Mouse (Mus musculus) intestine, embryonic 16.5 days (tissue): ENCODE measurements at regions not wholly inside any gene's neighbourhood (a gene's known extent, or its start where the extent isn't known, plus 50 kb on each side); places are given as distances from the start of the nearest gene placed in this dataset.

ENCODE experiments used
- ATAC-seq: fragments of 200-750 bp; cut with Nextera tagmentation; 2 replicates; pipeline ENCODE4 v1.8.0; 2017; ENCODE audit warnings: moderate TSS enrichment, moderate library complexity
- H3K27ac ChIP-seq: fragments of 300-500 bp; sonication (generic); 2 replicates; pipeline ENCODE4 v1.5.1; 2014; ENCODE audit warnings: mild to moderate bottlenecking, low read length
- H3K27me3 ChIP-seq: fragments of 300-500 bp; sonication (generic); replicated peaks from 2 replicates; pipeline ENCODE4 v1.6.1; 2014; ENCODE audit warnings: low read length, control low read depth, mixed read lengths; ENCODE audit not compliant: control insufficient read depth, insufficient read depth
- H3K36me3 ChIP-seq: fragments of 300-500 bp; sonication (generic); 2 replicates; pipeline ENCODE4 v1.6.1; 2014; ENCODE audit warnings: low read length, control low read depth; ENCODE audit not compliant: control insufficient read depth, insufficient read depth
- H3K4me1 ChIP-seq: fragments of 300-500 bp; sonication (generic); 2 replicates; pipeline ENCODE4 v1.6.1; 2014; ENCODE audit warnings: low read length, control low read depth, mixed read lengths; ENCODE audit not compliant: control insufficient read depth, insufficient read depth
- H3K4me2 ChIP-seq: fragments of 300-500 bp; sonication (generic); 2 replicates; pipeline ENCODE4 v1.6.1; 2014; ENCODE audit warnings: low read depth, low read length, control low read depth
- H3K4me3 ChIP-seq: fragments of 300-500 bp; sonication (generic); 2 replicates; pipeline ENCODE4 v1.5.1; 2014; ENCODE audit warnings: mild to moderate bottlenecking, low read length
- H3K9ac ChIP-seq: fragments of 300-500 bp; sonication (generic); 2 replicates; pipeline ENCODE4 v1.6.1; 2014; ENCODE audit warnings: low read depth, low read length
- H3K9me3 ChIP-seq: fragments of 300-500 bp; sonication (generic); 2 replicates; pipeline ENCODE4 v1.6.1; 2016; ENCODE audit warnings: low read length, control low read depth; ENCODE audit not compliant: control insufficient read depth
- whole genome bisulfite sequencing: fragments of 180-500 bp; shearing (Covaris S2); extraction: QIAGEN DNeasy Blood & Tissue Kit; methylation state at CpG from one replicate; pipeline ENCODE4 v1.1.7; 2014; 5-methylcytosine and 5-hydroxymethylcytosine counted together

DNA sequence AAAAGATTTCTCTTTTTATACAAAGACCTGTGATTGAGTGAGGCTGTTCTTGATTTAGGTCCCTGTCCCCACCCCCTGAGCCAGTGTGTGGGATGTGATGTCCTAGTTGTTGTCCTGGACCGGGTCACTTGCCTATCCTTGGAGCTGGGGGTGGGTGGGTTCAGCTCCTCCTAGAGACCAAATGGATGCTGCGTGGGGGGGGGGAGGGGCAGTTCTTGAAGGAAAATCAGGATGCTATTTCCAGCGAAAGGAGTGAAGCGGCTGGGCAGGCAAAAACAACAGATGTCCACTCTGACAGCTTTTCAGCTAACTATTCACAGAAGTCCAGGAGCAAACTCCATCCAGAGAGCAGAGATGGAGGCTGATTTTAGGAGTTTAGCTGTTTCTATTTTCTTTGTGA, 257.6 kb upstream of the Zfp507 start:
- 70% methylated on average over 4 of the region's 4 CpGs for WGBS
- Histone ChIP-seq H3K4me2 (no peak overlapping the region), H3K27ac (no peak overlapping the region), H3K4me3 (no peak overlapping the region), H3K27me3 (no peaks in the 10 kb centered on the region), H3K9me3 (no peaks in the 10 kb centered on the region), H3K4me1 (no peaks in the 10 kb centered on the region), H3K36me3 (no peaks in the 10 kb centered on the region), H3K9ac (no peak overlapping the region)
- no peak for ATAC-seq

DNA sequence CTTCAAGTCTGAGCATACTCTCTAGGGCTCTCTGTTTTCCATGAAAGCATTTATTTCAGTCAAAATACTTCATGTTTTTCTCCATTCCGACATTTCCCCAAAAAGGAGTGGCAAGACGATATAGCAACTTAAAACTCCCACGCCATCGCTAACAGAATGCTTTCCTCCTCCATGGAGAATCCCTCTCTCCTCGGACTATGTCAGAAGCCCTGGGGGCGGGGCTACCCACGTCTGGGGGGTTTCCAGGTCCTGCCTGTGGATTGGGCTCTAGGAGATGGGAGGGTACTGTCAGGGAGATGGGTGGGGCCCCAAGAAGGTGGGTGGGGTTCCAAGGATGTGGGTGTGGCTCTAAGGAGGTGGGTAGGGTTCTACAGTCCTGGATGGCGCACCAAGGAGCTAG, 243.2 kb upstream of the Zfp507 start:
- no peak for ATAC-seq
- Histone ChIP-seq H3K27ac (no peak overlapping the region), H3K4me2 (no peak overlapping the region), H3K27me3 (no peaks in the 10 kb centered on the region), H3K9me3 (no peaks in the 10 kb centered on the region), H3K36me3 (no peaks in the 10 kb centered on the region), H3K9ac (no peak overlapping the region), H3K4me3 (no peak overlapping the region), H3K4me1 (no peaks in the 10 kb centered on the region)
- WGBS, result 82% methylated on average over 8 of the region's 8 CpGs

DNA sequence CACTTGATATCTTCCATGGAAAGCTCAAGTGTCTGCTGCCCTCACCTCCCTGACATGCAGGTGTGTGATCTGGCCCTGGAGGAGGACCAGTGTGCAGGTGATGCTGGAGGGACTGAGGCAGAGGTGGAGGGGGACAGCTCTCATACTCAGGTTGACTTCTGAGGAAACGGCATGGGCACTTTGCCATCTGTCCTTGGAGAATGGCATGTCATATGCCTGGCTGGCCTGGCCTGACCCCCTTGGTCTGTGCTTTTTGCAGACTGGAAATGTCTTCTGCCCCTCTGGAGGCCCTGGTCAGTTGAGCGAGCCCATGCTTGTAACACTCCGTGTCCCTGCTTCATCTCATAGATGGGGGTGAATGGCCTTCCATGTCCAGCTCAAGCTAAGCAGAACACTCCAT, 229.1 kb upstream of the Zfp507 start:
- WGBS, result 93% methylated on average over 3 of the region's 3 CpGs
- no peak for ATAC-seq
- no peaks in the 10 kb centered on the region for H3K36me3 ChIP-seq
- H3K27me3 ChIP-seq, result no peaks in the 10 kb centered on the region
- no peaks in the 10 kb centered on the region for H3K4me1 ChIP-seq
- H3K4me2 ChIP-seq, result no peak overlapping the region
- H3K27ac ChIP-seq, result no peak overlapping the region
- no peak overlapping the region for H3K9ac ChIP-seq
- H3K4me3 ChIP-seq, result no peak overlapping the region
- no peaks in the 10 kb centered on the region for H3K9me3 ChIP-seq

DNA sequence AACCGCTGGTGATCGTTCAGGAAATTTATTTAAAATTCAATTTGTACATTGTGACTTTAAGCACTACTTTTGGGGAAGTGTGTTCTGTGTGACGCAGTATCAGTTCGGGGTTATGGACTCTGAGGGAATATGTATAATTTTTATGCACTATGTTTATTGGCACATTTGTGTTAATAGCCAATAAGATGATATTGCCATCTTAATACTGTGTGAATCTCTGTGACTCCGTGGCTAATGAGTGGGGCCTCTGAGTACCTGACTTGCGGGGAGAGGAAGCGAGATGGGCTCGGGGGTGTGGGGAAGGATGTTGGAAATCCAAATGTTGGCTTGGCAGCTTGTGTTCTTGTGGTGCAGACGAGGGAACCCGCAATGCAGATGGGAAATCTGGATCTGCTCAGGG, 220.2 kb upstream of the Zfp507 start:
- H3K9me3 ChIP-seq, result no peaks in the 10 kb centered on the region
- ATAC-seq, result no peak
- 65% methylated on average over 10 of the region's 10 CpGs for WGBS

DNA sequence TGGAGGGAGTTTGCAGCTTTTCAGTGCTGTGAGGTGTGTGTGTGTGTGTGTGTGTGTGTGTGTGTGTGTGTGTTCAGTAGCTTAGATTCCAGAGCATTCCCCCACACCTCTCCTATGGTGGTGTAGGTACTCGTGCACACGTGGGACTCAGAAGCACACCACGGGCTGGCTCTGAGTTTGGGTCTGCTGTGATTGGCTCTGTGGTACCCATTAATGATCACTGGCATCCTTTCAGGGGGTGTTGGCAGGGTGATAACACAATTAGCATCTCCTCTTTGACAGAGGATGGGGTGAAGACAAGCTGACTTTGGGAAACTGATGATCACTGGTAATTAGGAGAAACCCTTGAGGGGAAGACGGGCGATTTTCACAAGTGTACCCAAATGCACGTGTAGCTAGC, 219.7 kb upstream of the Zfp507 start:
- no peaks in the 10 kb centered on the region for H3K9me3 ChIP-seq
- no peak overlapping the region for H3K27ac ChIP-seq
- H3K9ac ChIP-seq, result no peak overlapping the region
- H3K4me2 ChIP-seq, result no peak overlapping the region
- no peak overlapping the region for H3K4me3 ChIP-seq
- no peaks in the 10 kb centered on the region for H3K36me3 ChIP-seq
- no peaks in the 10 kb centered on the region for H3K4me1 ChIP-seq
- 78% methylated on average over 6 of the region's 6 CpGs for WGBS
- no peaks in the 10 kb centered on the region for H3K27me3 ChIP-seq
- no peak for ATAC-seq

More for the DNA sequence above, 220.2 kb upstream of the Zfp507 start:
- Histone ChIP-seq H3K9ac (no peak overlapping the region), H3K4me2 (no peak overlapping the region), H3K27ac (no peak overlapping the region), H3K4me1 (no peaks in the 10 kb centered on the region), H3K4me3 (no peak overlapping the region), H3K27me3 (no peaks in the 10 kb centered on the region), H3K36me3 (no peaks in the 10 kb centered on the region)

DNA sequence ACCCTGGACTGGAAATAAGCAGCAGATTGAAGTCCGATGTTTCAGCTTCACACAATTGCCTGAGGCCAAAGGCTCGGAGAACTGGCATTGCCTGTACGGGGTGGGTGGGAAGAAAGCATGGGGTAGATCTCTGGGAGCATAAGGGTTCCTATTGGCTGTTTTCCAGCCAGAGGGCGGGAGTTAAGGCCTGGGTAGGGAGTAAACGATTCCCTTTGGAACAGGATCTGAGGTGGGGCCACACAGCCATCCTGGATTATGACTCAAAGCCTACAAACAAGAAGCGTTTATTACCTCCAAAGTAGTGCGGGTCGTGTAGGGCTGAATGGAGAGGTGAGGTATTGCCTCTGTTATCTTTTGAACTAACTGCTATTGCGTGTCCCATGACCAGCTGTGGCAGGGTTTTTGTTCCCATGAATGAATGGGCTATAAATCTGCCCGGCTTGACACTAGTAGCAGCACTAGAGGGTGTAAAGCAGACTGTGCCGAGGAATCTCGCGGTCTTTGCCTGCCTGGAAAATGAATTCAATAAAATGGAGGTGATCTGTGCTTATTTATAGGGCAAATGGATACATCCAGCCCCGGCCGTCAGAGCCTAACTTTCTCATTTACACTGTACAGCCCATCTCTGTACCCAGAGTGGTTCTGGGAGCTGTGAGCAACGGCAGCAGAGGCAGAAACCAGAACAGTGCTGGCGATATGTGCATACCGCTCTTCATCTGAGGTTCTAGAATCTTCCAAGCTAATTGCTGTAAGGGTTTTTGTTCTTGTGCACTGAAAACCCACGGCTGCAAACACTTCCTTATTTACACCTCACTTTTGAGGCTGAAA, 214.3 kb upstream of the Zfp507 start:
- Histone ChIP-seq H3K27me3 (no peaks in the 10 kb centered on the region), H3K36me3 (no peaks in the 10 kb centered on the region), H3K27ac (no peak overlapping the region), H3K4me2 (no peak overlapping the region), H3K4me3 (no peak overlapping the region), H3K9me3 (no peaks in the 10 kb centered on the region), H3K9ac (no peak overlapping the region), H3K4me1 (no peaks in the 10 kb centered on the region)
- WGBS, result 50% methylated on average over 19 of the region's 19 CpGs
- peak; percentile 96 for ATAC-seq

DNA sequence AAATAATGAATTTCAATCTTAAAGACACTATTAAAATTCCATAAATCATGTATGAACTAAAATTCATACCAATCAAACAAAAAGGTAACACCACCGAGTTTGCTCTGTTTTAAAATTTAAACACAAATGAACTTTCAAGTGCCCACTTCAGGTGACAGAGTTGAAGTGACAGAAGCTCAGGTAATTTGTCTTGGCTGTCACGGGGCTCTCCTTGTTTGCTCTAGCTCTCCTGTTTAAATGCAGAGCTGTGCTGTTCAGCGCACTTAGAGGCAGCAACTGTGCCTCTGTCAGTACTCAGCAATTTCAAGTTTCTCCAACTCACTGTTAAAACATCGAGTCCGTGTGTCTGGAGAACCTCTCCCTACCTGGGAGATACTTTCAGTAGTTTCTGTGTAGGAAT, 193.8 kb upstream of the Zfp507 start:
- 49% methylated on average over 5 of the region's 5 CpGs for WGBS
- Histone ChIP-seq H3K27me3 (no peaks in the 10 kb centered on the region), H3K9ac (no peak overlapping the region), H3K4me3 (no peak overlapping the region), H3K36me3 (no peaks in the 10 kb centered on the region), H3K4me2 (no peak overlapping the region), H3K4me1 (no peaks in the 10 kb centered on the region), H3K9me3 (no peaks in the 10 kb centered on the region), H3K27ac (no peak overlapping the region)
- no peak for ATAC-seq

DNA sequence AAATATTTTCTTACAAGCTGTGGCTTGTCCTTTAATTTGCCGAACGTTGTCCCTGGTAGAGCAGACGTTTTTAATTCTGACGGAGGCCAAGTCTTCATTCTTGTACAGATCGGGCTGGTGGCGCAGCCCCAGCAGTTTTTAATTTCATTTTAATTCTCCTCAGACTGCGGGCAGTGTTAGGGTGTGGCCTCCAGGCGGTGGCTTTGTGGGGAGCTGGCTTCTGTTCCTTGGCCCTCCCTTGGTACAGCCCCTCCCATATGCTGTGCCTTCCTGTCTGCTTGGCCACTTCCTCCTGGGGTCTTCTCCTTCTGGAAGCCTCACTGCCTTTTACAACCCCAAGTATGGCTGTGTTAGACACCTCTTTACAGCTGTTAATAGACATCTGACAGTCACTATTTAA, 189.7 kb upstream of the Zfp507 start:
- H3K4me2 ChIP-seq, result no peak overlapping the region
- no peaks in the 10 kb centered on the region for H3K36me3 ChIP-seq
- WGBS, result 71% methylated on average over 8 of the region's 8 CpGs
- no peak overlapping the region for H3K4me3 ChIP-seq
- ATAC-seq, result no peak
- no peaks in the 10 kb centered on the region for H3K4me1 ChIP-seq
- H3K9me3 ChIP-seq, result no peaks in the 10 kb centered on the region
- H3K9ac ChIP-seq, result no peak overlapping the region
- H3K27me3 ChIP-seq, result no peaks in the 10 kb centered on the region
- no peak overlapping the region for H3K27ac ChIP-seq

DNA sequence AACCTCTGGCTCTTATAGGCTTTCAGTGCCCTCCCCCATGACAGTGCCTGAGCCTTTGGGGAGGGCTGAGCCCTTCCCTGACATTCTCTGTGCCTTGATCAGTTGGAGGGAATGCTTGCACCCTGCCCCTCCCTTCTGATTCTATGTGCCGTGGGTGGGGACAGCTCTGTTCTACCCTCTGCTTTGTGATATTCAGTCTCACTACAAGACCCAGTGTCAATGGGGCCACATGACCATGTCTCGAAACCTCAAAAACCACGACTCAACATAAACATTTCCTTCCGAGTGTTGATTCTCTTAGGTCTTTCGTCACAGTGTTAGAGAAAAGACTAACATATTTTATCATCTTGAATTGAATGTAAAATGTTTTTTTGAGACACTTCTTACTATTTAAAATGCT, 188.3 kb upstream of the Zfp507 start:
- Histone ChIP-seq H3K4me3 (no peak overlapping the region), H3K9ac (no peak overlapping the region), H3K27me3 (no peaks in the 10 kb centered on the region), H3K4me2 (no peak overlapping the region), H3K27ac (no peak overlapping the region), H3K36me3 (no peaks in the 10 kb centered on the region), H3K9me3 (no peaks in the 10 kb centered on the region), H3K4me1 (no peaks in the 10 kb centered on the region)
- ATAC-seq, result no peak
- 76% methylated on average over 5 of the region's 5 CpGs for WGBS

DNA sequence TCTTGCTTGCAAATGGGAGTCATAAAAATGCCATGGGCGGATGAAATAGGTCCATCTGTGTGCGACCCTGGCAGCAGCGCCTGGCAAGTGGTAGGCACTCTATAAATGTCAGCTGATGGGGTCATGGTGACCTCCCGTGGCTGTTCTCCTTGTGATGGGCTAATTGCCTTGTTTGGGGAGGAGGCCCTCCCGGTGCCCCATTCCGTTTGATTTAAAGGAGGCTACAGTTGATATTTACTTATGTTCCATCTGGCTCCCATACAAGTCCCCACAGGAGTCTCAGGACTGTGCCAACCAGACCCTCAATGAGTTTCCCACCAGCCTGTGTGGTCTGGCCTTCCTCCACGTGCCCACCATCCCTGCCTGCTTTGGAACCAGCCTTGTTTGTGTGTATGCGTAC, 186.7 kb upstream of the Zfp507 start:
- Histone ChIP-seq H3K9me3 (no peaks in the 10 kb centered on the region), H3K4me2 (no peak overlapping the region), H3K27me3 (no peaks in the 10 kb centered on the region), H3K4me1 (no peaks in the 10 kb centered on the region), H3K9ac (no peak overlapping the region), H3K4me3 (no peak overlapping the region), H3K36me3 (no peaks in the 10 kb centered on the region), H3K27ac (no peak overlapping the region)
- 56% methylated on average over 8 of the region's 8 CpGs for WGBS
- no peak for ATAC-seq
